Mouse (Mus musculus): ENCODE data around the gene Thada.

- no peak for TF ChIP-seq CTCF (IDR thresholded peaks at IDR 0.05; ENCODE audit: borderline replicate concordance, insufficient read depth, low read depth, low read length)
- no peak for TF ChIP-seq POLR2A (IDR thresholded peaks at IDR 0.05; ENCODE audit: borderline replicate concordance, insufficient read depth, low read length)
Observed at GRCm38 (mm10) chr17:84306151-84306550, 159.9 kb downstream of the Thada start.

Measured in cerebellum, adult 2 months (tissue).